ENCODE assay signal across 8 mouse cellular contexts in the genomic region with DNA sequence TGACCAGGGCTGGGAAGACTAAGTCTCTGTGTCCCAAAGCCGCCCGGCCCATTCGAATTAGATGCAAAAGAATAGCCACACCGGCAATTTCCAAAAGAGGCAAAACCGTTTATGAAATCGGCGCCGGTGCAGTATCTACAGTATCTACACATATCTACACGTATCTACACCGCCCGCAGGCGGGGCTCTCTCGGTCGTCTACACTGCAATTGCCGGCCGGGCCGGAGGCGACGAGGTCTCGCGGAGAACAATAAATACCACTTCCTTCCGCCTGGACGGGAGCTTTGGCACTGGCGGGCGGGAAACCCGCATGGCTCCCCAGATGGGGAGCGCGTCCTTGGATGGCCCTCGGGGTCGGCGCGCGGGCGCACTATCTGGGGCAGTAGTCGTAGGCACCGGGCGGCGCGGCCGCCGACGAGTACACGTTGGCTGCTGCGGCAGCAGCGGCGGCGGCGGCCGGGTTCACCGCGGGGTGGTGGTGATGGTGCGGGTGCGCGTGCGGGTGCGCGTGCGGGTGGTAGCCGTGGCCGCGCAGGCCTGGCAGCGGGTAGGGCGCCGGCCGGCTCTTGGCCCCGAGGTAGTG. TPM values are rescaled to one million over a fixed set of nuclear protein-coding genes. Genes with fewer than 3 reads are reported as not detected.
DNase-seq lines count a peak whose midpoint lies in the region; ATAC-seq and TF ChIP-seq lines count a peak whose summit lies in the region.

No protein-coding gene starts in this region.

- ATAC-seq in embryonic facial prominence, embryonic 12.5 days (ENCODE audit: insufficient number of reproducible peaks, insufficient read depth, low FRiP score, low TSS enrichment): no peak
- ATAC-seq in hindbrain, embryonic 16.5 days: peak; percentile 42; the same call in 1 of the 2 replicates

- intact Hi-C loops in gastrocnemius, postnatal 36 days (cut with DNase I): no loop called here
- intact Hi-C loops in left cerebral cortex, postnatal 14 days (cut with DNase I): no loop called here

- peaks cover 3% of the 10 kb centered on the region for H3K4me1 ChIP-seq in lung, adult 2 months (ENCODE audit: control insufficient read depth, insufficient read depth, low read length)
- peaks cover 36% of the 10 kb centered on the region for H3K4me1 ChIP-seq in embryonic facial prominence, embryonic 12.5 days
- H3K4me1 ChIP-seq in hindbrain, embryonic 16.5 days (ENCODE audit: control insufficient read depth, insufficient read depth, low read depth, low read length): peaks cover 22% of the 10 kb centered on the region

- H3K27ac ChIP-seq in embryonic facial prominence, embryonic 12.5 days: 0 out of 2 replicates have a peak overlapping the region, but pooled peaks have one; percentile 41
- H3K27ac ChIP-seq in hindbrain, embryonic 16.5 days (ENCODE audit: low read depth, low read length): no peak overlapping the region

- TF ChIP-seq CTCF in lung, adult 2 months (IDR thresholded peaks at IDR 0.05; ENCODE audit: insufficient read depth, low read length): no peak

- WGBS in lung, adult 2 months: 6% methylated on average over 57 of the region's 66 CpGs
- 2% methylated on average over 45 of the region's 66 CpGs for WGBS in embryonic facial prominence, embryonic 12.5 days
- WGBS in hindbrain, embryonic 16.5 days: under 1% methylated on average over 51 of the region's 66 CpGs

- peak overlapping the region; percentile 28; the same call in 1 of the 2 replicates for H3K9ac ChIP-seq in embryonic facial prominence, embryonic 12.5 days
- H3K9ac ChIP-seq in hindbrain, embryonic 16.5 days (ENCODE audit: low read depth, low read length): peak overlapping the region; percentile 47

- H3K4me2 ChIP-seq in embryonic facial prominence, embryonic 12.5 days (replicated peaks): peak overlapping the region; percentile 82
- peak overlapping the region; percentile 66 for H3K4me2 ChIP-seq in hindbrain, embryonic 16.5 days (ENCODE audit: low read length)

- peaks cover 84% of the 10 kb centered on the region for H3K27me3 ChIP-seq in embryonic facial prominence, embryonic 12.5 days
- H3K27me3 ChIP-seq in hindbrain, embryonic 16.5 days (replicated peaks; ENCODE audit: control insufficient read depth, insufficient read depth, low read length): peaks cover 76% of the 10 kb centered on the region

- no peaks in the 10 kb centered on the region for H3K9me3 ChIP-seq in embryonic facial prominence, embryonic 12.5 days
- no peaks in the 10 kb centered on the region; the same call in 1 of the 2 replicates for H3K9me3 ChIP-seq in hindbrain, embryonic 16.5 days (ENCODE audit: control insufficient read depth, low read length)

- TF ChIP-seq POLR2A in lung, adult 2 months (IDR thresholded peaks at IDR 0.05; ENCODE audit: borderline replicate concordance, extremely low read depth, low read depth, low read length): no peak

- peak overlapping the region; percentile 34 for H3K4me3 ChIP-seq in lung, adult 2 months (replicated peaks; ENCODE audit: extremely low read depth, low read depth, low read length)
- peak overlapping the region; percentile 36 for H3K4me3 ChIP-seq in embryonic facial prominence, embryonic 12.5 days
- peak overlapping the region; percentile 42 for H3K4me3 ChIP-seq in hindbrain, embryonic 16.5 days (ENCODE audit: low read length)

- H3K36me3 ChIP-seq in embryonic facial prominence, embryonic 12.5 days: no peaks in the 10 kb centered on the region
- no peaks in the 10 kb centered on the region for H3K36me3 ChIP-seq in hindbrain, embryonic 16.5 days (ENCODE audit: control insufficient read depth, insufficient read depth, low read length)

- DNase-seq in lung, adult 2 months: no peak
- DNase-seq in lung, adult 18-20 months: no peak
- peak; percentile 50 to 63 for DNase-seq in lung, postnatal 4 days
- no peak for DNase-seq in gastrocnemius, postnatal 36 days
- no peak for DNase-seq in yolk sac, embryonic 10.5 days (ENCODE audit: low spot score)
- DNase-seq in left cerebral cortex, postnatal 14 days (ENCODE audit: low spot score in 2 of 2): no peak

RNA-seq across cellular contexts. Expression of a gene that starts 8.8 kb away (rescaled TPM):
- polyA plus RNA-seq in lung, adult 2 months (2012; rRNA removed): 32.5 and 38.4 TPM in 2 replicates
- 19.6 and 21.9 TPM in 2 replicates for polyA plus RNA-seq in embryonic facial prominence, embryonic 12.5 days (2016; fragmentation: Nextera tagmentation; extraction: Ambion mirVana)
- 0.89 and 0.90 TPM in 2 replicates for polyA plus RNA-seq in hindbrain, embryonic 16.5 days (2015; fragmentation: Nextera tagmentation; extraction: Ambion mirVana)
- total RNA-seq in gastrocnemius, postnatal 36 days (2021): 10 to 100 TPM in 1 of 2 experiments, 1 to 10 TPM in 1; 8.7 to 11.1 TPM
- 1 to 10 TPM; 2.0 to 2.2 TPM for total RNA-seq in left cerebral cortex, postnatal 14 days (2021)

RNA-seq across cellular contexts. Expression of a gene that starts 40.5 kb away (rescaled TPM):
- 9.7 and 15.5 TPM in 2 replicates for polyA plus RNA-seq in lung, adult 2 months (2012; rRNA removed)
- polyA plus RNA-seq in embryonic facial prominence, embryonic 12.5 days (2016; fragmentation: Nextera tagmentation; extraction: Ambion mirVana): 4.3 and 4.7 TPM in 2 replicates
- 9.6 and 9.7 TPM in 2 replicates for polyA plus RNA-seq in hindbrain, embryonic 16.5 days (2015; fragmentation: Nextera tagmentation; extraction: Ambion mirVana)
- not detected for total RNA-seq in gastrocnemius, postnatal 36 days (2021)
- total RNA-seq in left cerebral cortex, postnatal 14 days (2021): 1 to 10 TPM; 1.8 to 2.5 TPM

RNA-seq across cellular contexts. Expression of a gene that starts 44.5 kb away (rescaled TPM):
- polyA plus RNA-seq in lung, adult 2 months (2012; rRNA removed): 3.6 and 9.4 TPM in 2 replicates
- polyA plus RNA-seq in embryonic facial prominence, embryonic 12.5 days (2016; fragmentation: Nextera tagmentation; extraction: Ambion mirVana): 8.1 and 10.4 TPM in 2 replicates
- 18.7 and 22.6 TPM in 2 replicates for polyA plus RNA-seq in hindbrain, embryonic 16.5 days (2015; fragmentation: Nextera tagmentation; extraction: Ambion mirVana)
- total RNA-seq in gastrocnemius, postnatal 36 days (2021): 1 to 10 TPM in 1 of 2 experiments, under 1 TPM in 1; 0.94 to 1.5 TPM
- total RNA-seq in left cerebral cortex, postnatal 14 days (2021): 100 to 1,000 TPM; 216 to 232 TPM

RNA-seq across cellular contexts. Expression of a gene that starts 48.0 kb away (rescaled TPM):
- 9.0 and 22.0 TPM in 2 replicates for polyA plus RNA-seq in lung, adult 2 months (2012; rRNA removed)
- 45.5 and 47.2 TPM in 2 replicates for polyA plus RNA-seq in embryonic facial prominence, embryonic 12.5 days (2016; fragmentation: Nextera tagmentation; extraction: Ambion mirVana)
- 230 and 249 TPM in 2 replicates for polyA plus RNA-seq in hindbrain, embryonic 16.5 days (2015; fragmentation: Nextera tagmentation; extraction: Ambion mirVana)
- total RNA-seq in gastrocnemius, postnatal 36 days (2021): 1 to 10 TPM; 2.7 TPM
- total RNA-seq in left cerebral cortex, postnatal 14 days (2021): 100 to 1,000 TPM; 866 to 932 TPM

Comparison
In these comparisons a context has a peak if more than half of its experiments do, and no peak if none do; other contexts are left out.
1. DNase-seq: peak in lung, postnatal 4 days (2 of 2); none in lung, adult 2 months (single experiment), lung, adult 18-20 months (0 of 2), gastrocnemius, postnatal 36 days (0 of 2), yolk sac, embryonic 10.5 days (single experiment) and left cerebral cortex, postnatal 14 days (0 of 2).
2. RNA of a gene that starts 8.8 kb away (polyA plus RNA-seq): 32.5 to 38.4 TPM in lung, adult 2 months and 19.6 to 21.9 TPM in embryonic facial prominence, embryonic 12.5 days; 0.89 to 0.90 TPM in hindbrain, embryonic 16.5 days; every median in the first group is over 10 times any median in the second.
3. Peak in every context shown above with its lines, with median percentiles within 50 percentile points of each other: H3K4me3 ChIP-seq.